7 mouse cellular contexts compared by ENCODE assay signal in genomic region chr19:37377404-37377990, GRCm38 (mm10). TPM values are rescaled to one million over a fixed set of nuclear protein-coding genes. Genes with fewer than 3 reads are reported as not detected.
A peak's percentile ranks its signal among the peaks of the same experiment; 100 is the strongest.
DNase-seq lines count a peak whose midpoint lies in the region; ATAC-seq lines count a peak whose summit lies in the region.

No protein-coding gene starts in this region.

- peaks cover 52% of the 10 kb centered on the region for H3K4me1 ChIP-seq in erythroblast, embryonic 14.5 days (ENCODE audit: control insufficient read depth)
- H3K4me1 ChIP-seq in limb, embryonic 15.5 days = peaks cover 10% of the 10 kb centered on the region; the same call in 1 of the 2 replicates

- H3K36me3 ChIP-seq in erythroblast, embryonic 14.5 days (ENCODE audit: control insufficient read depth) = peaks cover 48% of the 10 kb centered on the region
- H3K36me3 ChIP-seq in limb, embryonic 15.5 days = no peaks in the 10 kb centered on the region

- H3K27me3 ChIP-seq in erythroblast, embryonic 14.5 days (ENCODE audit: control insufficient read depth) = no peaks in the 10 kb centered on the region
- H3K27me3 ChIP-seq in limb, embryonic 15.5 days = no peaks in the 10 kb centered on the region

- H3K4me2 ChIP-seq in limb, embryonic 15.5 days = peak overlapping the region; percentile 72

- ATAC-seq in limb, embryonic 15.5 days (ENCODE audit: insufficient number of reproducible peaks, low FRiP score, low TSS enrichment, low read depth) = no peak

- no peaks in the 10 kb centered on the region for H3K9me3 ChIP-seq in erythroblast, embryonic 14.5 days (ENCODE audit: control insufficient read depth, low read length)
- H3K9me3 ChIP-seq in limb, embryonic 15.5 days = no peaks in the 10 kb centered on the region

- H3K9ac ChIP-seq in limb, embryonic 15.5 days = no peak overlapping the region

- WGBS in limb, embryonic 15.5 days = 13% methylated on average over 8 of the region's 8 CpGs

- H3K27ac ChIP-seq in limb, embryonic 15.5 days = no peak overlapping the region

- DNase-seq in 3134 (ENCODE audit: extremely low read depth, insufficient read length, low spot score) (peak; percentile 17), 3T3-L1 (ENCODE audit: low read depth, low spot score) (peak; percentile 30)
- DNase-seq in adrenal gland, adult (ENCODE audit: inconsistent age in 2 of 2, low spot score in 1 of 2) = no peak
- DNase-seq in gastrocnemius, adult 18-20 months (ENCODE audit: low spot score) = no peak
- no peak for DNase-seq in thymus, postnatal 4 days

- H3K4me3 ChIP-seq in erythroblast, embryonic 14.5 days (replicated peaks) = peak overlapping the region; percentile 100
- peak overlapping the region; percentile 87 for H3K4me3 ChIP-seq in limb, embryonic 15.5 days

RNA-seq across cellular contexts. Expression of gene Kif11, which starts 1.3 kb away (rescaled TPM):
- polyA plus RNA-seq in erythroblast, embryonic 14.5 days (2012) = 0.93 and 1.1 TPM in 2 replicates
- 45.4 and 48.4 TPM in 2 replicates for polyA plus RNA-seq in limb, embryonic 15.5 days (2015; fragmentation: Nextera tagmentation; extraction: Ambion mirVana)
- under 1 TPM; 0.18 to 0.19 TPM for total RNA-seq in gastrocnemius, adult 18-20 months (2021)

RNA-seq across cellular contexts. Expression of gene Ide, which starts 39.8 kb away (rescaled TPM):
- 0.15 and 0.24 TPM in 2 replicates for polyA plus RNA-seq in erythroblast, embryonic 14.5 days (2012)
- 67.0 and 69.6 TPM in 2 replicates for polyA plus RNA-seq in limb, embryonic 15.5 days (2015; fragmentation: Nextera tagmentation; extraction: Ambion mirVana)
- total RNA-seq in gastrocnemius, adult 18-20 months (2021) = 100 to 1,000 TPM; 106 to 173 TPM

RNA-seq across cellular contexts. Expression of gene Hhex, which starts 57.1 kb away (rescaled TPM):
- 0.22 and 0.34 TPM in 2 replicates for polyA plus RNA-seq in erythroblast, embryonic 14.5 days (2012)
- 11.2 and 12.7 TPM in 2 replicates for polyA plus RNA-seq in limb, embryonic 15.5 days (2015; fragmentation: Nextera tagmentation; extraction: Ambion mirVana)
- total RNA-seq in gastrocnemius, adult 18-20 months (2021) = under 1 TPM; 0.21 to 0.78 TPM

Comparison
In these comparisons a context has a peak if more than half of its experiments do, and no peak if none do; other contexts are left out.
1. DNase-seq: peak in 3134 (single experiment) and 3T3-L1 (single experiment); none in adrenal gland, adult (0 of 2), gastrocnemius, adult 18-20 months (single experiment) and thymus, postnatal 4 days (single experiment).
2. RNA of gene Kif11, which starts 1.3 kb away (polyA plus RNA-seq): 45.4 to 48.4 TPM in limb, embryonic 15.5 days; 0.93 to 1.1 TPM in erythroblast, embryonic 14.5 days; every median in the first group is over 10 times any median in the second.
3. RNA of gene Ide, which starts 39.8 kb away (polyA plus RNA-seq): 67.0 to 69.6 TPM in limb, embryonic 15.5 days; 0.15 to 0.24 TPM in erythroblast, embryonic 14.5 days; every median in the first group is over 10 times any median in the second.